Mouse (Mus musculus): Measurements from ENCODE around the gene Cbln3.

The Cbln3 gene

DNA sequence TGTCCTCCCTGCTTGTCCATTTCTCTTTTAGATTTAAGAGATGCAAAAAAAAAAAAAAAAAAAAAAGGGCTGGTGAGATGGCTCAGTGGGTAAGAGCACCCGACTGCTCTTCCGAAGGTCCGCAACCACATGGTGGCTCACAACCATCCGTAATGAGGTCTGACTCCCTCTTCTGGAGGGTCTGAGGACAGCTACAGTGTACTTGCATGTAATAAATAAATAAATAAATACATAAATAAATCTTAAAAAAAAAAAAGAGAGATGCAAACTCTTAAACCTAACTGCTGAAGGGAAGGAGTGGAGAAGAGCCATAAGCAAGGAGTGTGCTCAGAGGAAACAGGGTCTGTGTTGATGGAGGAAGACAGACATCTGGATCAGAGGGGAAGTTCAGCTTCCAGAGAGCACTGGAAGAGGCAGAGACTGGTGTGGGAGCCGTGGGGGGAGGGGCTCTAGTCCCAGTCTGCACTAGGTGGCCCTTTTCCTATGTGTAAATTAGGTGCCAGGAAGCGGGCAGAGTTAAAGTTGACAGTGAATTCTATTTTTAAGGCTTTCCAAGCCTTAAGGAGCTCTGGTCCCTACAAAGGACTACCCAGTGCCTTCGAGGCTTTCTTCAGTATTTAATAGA, 5.8 kb downstream of the Cbln3 start:
- DNase-seq: no peak

GRCm38 (mm10) chr14:55877469-55878315, 6.5 kb downstream of the Cbln3 start:
- no peak for DNase-seq

- DNase-seq: peak; percentile 70 to 76
Measured at GRCm38 (mm10) chr14:55873714-55874683, 10.2 kb downstream of the Cbln3 start.

GRCm38 (mm10) chr14:55873242-55873713, 10.9 kb downstream of the Cbln3 start:
- no peak for DNase-seq

DNA sequence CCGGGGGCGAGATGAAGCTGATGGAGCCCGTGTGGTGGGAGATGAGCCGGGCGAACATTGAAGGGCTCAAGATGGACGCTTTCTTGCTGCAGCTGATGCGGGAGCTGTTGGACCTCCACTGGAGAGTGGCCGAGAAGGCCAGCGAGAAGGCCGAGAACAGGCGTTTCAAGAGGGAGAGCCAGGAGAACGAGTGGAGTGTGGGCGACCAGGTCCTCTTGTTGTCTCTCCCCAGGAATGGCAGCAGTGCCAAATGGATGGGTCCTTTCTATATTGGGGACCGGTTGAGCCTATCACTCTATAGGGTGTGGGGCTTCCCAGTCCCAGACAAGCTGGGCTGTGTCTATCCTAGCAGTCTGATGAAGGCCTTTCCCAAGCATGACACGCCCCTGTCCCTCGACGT, 11.6 kb downstream of the Cbln3 start:
- DNase-seq: no peak

DNA sequence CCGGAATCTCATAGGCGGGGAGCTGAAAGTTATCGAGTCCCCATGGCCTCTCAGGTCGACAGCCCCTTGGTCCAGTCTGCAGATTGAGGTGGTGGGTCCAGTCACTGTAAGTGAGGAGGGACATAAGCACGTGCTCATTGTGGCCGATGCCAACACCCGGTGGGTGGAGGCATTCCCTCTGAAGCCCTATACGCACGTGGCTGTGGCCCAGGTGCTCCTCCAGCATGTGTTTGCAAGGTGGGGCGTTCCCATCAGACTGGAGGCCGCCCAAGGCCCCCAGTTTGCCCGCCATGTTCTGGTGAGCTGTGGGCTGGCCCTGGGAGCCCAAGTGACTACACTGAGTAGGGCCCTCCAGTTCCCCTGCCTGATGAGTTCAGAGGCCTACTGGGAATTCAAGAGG, 12.2 kb downstream of the Cbln3 start:
- DNase-seq: no peak

GRCm38 (mm10) chr14:55869538-55869937, 14.7 kb downstream of the Cbln3 start:
- DNase-seq: no peak

- DNase-seq: no peak
Measured at GRCm38 (mm10) chr14:55868230-55869026, 15.8 kb downstream of the Cbln3 start.

DNA sequence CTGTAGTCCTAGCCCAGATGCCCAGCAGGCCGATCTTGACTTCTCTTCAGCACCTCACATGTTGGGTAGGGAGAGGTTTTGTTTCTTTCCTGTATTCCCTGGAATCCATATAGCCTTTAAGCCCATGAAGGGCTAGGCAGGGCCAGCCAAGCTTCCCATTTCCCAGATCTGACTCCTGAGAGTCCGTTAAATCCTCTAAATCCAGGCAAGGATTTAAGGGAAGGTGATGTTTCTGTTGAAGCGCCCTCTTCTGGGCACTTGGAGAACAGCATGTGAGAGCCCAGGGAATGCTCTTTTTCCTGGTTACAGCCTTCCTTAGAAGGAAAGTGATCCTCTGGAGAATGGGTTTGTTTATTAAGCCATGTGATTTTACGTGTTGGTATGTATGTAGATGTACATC, 17.2 kb downstream of the Cbln3 start:
- DNase-seq: no peak

DNA sequence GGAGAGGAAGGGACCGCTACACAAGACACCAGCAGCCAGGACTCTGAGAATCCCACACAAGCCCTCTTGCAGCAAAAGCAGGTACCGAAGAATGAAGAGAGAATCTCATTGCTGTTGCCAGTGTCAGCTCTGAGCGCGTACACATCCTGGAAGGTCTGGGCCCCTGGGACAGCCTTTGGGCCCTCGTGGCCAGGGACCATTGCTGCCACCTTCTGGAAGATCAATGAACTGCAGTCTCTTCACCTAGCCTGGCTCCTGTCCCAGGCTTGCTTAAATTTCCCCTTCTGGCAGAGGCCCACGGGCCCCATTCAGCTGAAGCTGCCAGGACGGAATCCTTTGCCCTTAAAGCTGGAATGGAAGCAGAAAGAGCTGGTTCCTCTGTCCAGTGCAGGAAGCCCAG, 20.4 kb downstream of the Cbln3 start:
- peak; percentile 57 to 68 for DNase-seq

DNA sequence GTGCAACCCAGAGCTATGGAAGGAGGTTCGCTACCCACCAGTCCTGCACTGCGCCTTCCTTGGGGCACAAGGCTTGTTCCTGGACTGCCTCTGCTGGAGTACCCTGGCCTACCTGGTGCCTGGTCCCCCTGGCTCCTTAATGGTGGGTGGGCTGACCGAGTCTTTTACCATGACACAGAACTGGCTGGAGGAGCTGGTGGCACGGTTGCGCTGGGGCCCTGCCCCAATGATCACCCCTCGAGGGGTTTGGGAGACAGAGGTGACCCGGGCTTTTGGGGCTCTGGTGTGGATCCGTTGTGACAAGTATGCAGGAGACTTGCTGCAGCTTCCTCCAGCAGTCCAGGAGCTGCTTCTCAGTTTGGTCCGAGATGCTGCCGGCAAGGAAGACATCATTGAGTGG, 21.2 kb downstream of the Cbln3 start:
- DNase-seq: no peak

DNA sequence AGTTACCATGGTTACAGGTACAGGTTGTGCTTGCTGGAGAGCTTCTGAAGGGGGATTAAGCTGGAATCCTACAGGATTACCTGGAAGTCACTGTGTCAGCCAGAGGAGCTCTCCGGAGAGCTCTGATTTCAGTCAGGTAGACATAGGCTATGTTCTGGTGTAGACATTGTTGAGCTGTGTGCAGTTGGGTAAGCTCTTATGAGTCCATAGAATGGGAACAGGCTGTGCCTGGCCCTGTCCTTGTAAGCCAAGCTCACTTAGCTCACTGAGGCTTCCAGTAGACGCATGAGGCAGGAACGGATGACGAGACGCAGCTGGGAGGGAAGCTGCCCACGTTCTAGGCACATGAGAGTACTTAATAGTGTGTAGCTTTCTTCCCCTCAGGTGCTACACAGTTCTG, 22.0 kb downstream of the Cbln3 start:
- DNase-seq: no peak

GRCm38 (mm10) chr14:55857588-55857987, 26.6 kb downstream of the Cbln3 start:
- DNase-seq: no peak

GRCm38 (mm10) chr14:55855101-55855561, 29.1 kb downstream of the Cbln3 start:
- DNase-seq: no peak

GRCm38 (mm10) chr14:55854406-55855100, 29.6 kb downstream of the Cbln3 start:
- no peak for DNase-seq

DNA sequence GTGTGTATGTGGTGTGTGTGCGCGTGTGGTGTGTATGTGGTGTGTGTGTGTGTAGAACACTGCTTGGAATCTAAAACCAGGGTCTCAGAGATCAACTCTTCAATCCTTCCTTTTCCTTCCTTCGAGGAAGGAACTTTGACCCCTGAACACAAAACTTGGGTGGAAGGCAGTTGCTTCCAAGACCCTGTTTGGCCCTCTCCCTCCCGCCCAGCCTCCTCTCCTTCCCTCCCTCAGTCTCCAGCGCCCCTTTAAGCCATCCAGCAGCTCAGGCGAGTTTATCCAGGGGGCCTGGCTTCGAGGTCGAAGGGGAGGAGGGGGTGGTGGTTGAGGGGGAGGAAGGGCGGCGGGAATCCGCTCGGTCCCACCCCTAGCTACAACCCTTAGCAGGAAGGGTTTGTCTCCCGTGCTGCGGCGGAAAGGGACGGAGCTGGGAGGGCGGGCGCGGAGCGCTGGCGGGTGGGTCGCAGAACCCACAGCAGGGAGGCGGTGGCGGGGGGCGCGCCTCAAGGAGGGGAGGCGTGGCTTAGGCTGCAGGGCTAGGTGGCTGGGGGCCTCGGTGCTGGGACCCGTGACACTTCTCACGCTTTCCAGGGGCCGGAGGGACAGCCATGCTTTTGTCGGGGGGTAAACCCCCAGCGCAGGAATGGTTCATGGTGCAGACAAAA, 30.4 kb downstream of the Cbln3 start, which contains the start of gene Nynrin:
Nynrin (plus strand) TSS at position 390 of the 665 bp plus-strand sequence.
- DNase-seq: peak; percentile 78 to 84

GRCm38 (mm10) chr14:55852646-55853551, 31.3 kb downstream of the Cbln3 start:
- no peak for DNase-seq

DNA sequence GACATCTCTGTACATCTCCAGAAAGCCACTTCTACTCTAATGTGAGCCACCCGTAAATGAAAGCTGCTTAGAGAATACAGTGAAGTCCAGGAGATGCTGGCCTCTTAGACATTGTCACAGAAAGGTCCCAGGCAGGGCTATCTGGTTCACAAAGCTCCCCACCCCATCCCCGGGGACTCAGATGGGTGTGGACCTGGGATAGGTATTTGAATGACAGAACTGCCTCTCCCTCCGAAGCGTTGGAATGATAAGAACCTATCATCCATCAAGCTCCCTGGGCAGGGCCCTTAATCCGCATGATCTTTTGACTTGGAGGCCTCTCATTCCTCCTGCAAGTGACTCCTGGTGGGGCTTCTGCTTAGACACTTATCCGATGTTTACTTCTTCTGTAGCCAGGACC, 33.3 kb downstream of the Cbln3 start:
- DNase-seq: no peak

- no peak for DNase-seq
Measured at GRCm38 (mm10) chr14:55845506-55846294, 38.5 kb downstream of the Cbln3 start.

Data from thymus, postnatal 36 days (tissue).